Mouse (Mus musculus): ENCODE measurements around the gene Jun.

Gene Jun

DNA sequence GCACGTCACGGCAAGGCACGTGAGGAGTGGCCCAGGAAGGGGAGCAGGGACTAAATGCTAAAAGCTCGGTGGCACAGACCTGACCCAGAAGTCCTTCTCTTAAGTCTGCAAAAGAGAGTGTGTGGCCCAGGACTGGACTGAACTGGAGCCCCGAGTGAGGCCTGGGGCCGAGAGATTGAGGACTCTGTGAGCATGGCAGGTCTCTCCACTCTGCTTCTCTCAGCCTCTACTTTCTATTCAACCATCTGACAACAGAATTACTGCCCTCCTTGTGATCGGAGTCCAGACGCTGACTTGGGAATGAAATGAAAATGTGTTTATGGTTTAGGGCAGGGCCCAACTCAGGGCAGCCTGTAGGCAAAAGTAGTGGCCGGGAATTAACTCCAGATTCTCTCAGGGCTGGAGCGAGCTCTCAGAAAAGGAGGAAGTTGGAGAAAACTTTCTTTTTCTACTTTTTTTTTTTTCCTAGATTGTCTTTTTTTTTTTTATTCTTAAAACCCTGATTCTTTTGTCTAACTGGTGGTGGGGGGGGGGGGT is 21.3 kb upstream of the Jun start:
- DNase-seq (ENCODE audit: low spot score): no peak

- no peak for DNase-seq (ENCODE audit: low spot score)
Measured at GRCm38 (mm10) chr4:95070407-95070806, 18.4 kb upstream of the Jun start.

- no peak for DNase-seq (ENCODE audit: low spot score)
Measured at GRCm38 (mm10) chr4:95068045-95068948, 16.3 kb upstream of the Jun start.

- DNase-seq (ENCODE audit: low spot score): no peak
Measured at GRCm38 (mm10) chr4:95063609-95064210, 11.7 kb upstream of the Jun start.

- DNase-seq (ENCODE audit: low spot score): no peak
Measured at GRCm38 (mm10) chr4:95062873-95063272, 10.9 kb upstream of the Jun start.

GRCm38 (mm10) chr4:95057264-95057663 is 5.2 kb upstream of the Jun start:
- no peak for DNase-seq (ENCODE audit: low spot score)

- DNase-seq (ENCODE audit: low spot score): no peak
Measured at GRCm38 (mm10) chr4:95055276-95055675, 3.3 kb upstream of the Jun start.

DNA sequence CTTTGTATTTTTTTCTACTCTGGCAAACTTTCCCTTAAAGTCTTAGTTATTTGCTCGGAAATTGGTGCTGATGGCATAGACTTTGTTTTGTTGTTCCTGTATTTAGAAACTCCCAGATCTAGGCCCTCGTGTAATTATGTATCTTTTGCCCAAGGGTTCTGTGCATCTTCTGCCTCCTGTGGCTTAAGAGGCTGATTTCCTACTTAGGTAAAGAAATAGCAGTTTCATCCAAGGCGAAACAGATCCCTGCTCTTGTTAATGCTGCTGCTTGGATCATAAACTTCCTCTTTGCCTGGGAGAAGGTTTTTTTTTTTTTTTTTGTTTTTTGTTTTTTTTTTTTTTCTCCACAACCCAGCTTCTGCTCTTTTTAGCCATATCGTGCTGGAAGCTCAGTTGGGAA is 2.3 kb upstream of the Jun start:
- DNase-seq (ENCODE audit: low spot score): no peak

GRCm38 (mm10) chr4:95053791-95054117 is 1.7 kb upstream of the Jun start:
- DNase-seq (ENCODE audit: low spot score): peak; percentile 73

GRCm38 (mm10) chr4:95053041-95053790 is 1.2 kb upstream of the Jun start:
- DNase-seq (ENCODE audit: low spot score): peak; percentile 98

DNA sequence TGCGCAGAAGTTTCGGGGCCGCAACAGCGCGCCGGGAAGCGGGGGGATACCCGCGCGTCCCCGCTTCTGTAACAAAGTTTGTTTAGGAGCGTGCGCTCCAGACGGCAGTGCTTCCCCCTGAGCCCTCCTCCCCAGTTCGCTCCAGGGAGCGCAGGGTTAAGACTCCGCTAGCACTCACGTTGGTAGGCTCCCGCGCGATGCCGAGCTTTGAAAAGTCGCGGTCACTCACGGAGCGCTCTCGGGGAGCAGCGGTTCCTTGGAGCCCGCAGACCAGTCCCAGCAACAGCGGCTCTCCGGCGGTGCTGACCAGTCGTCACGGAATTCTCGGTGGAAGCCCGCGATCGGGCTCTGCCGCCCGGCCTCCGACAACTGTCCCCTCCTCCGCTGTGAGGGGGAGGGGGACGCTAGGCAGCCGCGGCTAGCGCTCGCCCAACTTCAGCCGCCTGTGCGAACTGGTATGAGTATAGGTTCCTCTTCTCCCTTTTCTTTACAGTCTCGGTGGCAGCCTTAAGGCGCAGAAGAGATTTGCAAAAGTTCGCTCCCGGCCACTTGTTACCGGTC is 631 bp downstream of the Jun start:
- peak; percentile 67 for DNase-seq (ENCODE audit: low spot score)

DNA sequence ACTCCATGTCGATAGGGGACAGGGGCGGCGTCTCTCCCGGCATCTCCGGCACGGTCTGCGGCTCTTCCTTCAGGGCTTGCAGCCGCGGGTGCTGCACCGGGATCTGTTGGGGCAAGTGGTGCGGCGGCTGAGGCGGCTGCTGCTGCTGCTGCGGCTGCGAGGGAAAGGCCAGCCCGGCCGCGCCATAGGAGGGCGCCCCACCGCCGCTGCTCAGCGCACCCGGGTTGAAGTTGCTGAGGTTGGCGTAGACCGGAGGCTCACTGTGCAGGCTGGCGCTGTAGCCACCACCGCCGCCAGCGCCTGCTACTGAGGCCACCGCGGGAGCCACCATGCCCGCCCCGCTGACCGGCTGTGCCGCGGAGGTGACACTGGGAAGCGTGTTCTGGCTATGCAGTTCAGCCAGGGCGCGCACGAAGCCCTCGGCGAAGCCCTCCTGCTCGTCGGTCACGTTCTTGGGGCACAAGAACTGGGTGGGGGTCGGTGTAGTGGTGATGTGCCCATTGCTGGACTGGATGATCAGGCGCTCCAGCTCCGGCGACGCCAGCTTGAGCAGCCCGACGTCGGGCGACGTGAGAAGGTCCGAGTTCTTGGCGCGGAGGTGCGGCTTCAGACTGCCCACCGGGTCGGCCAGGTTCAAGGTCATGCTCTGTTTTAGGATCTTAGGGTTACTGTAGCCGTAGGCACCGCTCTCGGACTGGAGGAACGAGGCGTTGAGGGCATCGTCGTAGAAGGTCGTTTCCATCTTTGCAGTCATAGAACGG is 1.3 kb downstream of the Jun start:
- DNase-seq (ENCODE audit: low spot score): peak; percentile 79

GRCm38 (mm10) chr4:95049884-95050517 is 2.0 kb downstream of the Jun start:
- DNase-seq (ENCODE audit: low spot score): peak; percentile 74

DNA sequence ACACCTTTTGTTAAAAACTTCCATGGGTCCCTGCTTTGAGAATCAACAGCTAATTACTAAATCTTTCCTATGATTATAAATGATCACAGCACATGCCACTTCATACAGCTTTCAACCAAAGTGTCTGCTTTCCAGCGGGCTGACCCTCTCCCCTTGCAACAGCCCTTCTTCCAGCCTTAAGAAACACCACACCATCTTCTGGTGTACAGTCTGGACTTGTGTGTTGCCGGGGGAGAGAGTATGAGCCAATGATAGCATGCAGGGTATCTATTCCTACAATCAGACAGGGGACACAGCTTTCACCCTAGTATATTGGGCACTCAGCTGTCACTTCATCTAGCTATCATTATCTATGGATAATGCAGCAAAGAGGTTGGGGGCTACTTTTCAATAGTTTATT is 2.9 kb downstream of the Jun start:
- DNase-seq (ENCODE audit: low spot score): no peak

DNA sequence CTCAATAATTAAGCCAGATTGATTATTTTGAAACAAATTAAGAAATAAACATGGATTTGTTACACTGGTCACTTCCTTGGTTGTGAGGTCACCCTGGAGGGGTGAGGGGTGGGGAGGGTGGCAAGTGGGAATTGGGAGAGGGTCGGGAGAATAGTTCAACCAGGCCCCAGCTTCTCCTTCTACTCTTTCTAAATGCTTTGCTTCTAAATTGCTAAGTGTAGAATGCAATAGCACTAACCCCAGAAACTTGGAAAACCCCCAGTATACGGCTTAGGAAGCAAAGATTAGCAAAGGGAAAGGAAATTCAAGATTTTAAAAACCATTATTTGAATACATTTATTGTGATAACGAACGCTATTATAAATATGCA is 3.3 kb downstream of the Jun start:
- DNase-seq (ENCODE audit: low spot score): no peak

DNA sequence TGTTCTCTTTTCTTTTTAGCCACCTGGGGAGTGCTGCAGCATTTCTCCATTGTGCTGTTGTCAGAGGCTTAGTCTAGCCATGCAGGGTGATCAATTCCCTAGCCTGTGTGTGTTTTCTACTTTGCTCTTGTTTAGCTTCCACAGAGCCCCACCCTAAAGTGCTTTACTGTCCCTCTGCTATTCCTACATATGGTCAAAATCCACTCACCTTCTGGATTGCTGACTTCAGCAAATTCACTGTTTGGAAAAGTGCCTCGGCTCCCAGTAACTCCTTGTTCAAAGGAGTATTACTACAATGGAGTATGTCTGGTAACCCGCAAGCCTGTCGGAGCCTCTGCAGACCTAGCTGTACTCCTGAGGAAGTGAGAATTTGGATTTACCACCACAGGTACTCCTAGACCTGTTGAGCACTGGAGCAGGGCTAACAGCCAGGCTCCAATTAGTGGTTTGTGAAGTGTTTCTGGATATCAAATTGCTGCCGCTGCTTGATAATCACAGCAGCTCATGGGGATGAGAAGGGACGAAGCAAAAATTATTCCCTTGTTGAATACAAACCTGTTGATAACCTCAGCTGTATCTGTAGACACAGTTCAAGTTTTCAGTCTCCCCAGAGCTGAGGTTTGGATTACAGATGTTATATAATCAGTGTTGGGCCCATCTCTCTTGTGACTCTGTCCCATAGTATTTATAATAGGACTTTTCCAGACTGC is 3.8 kb downstream of the Jun start:
- DNase-seq (ENCODE audit: low spot score): no peak

DNA sequence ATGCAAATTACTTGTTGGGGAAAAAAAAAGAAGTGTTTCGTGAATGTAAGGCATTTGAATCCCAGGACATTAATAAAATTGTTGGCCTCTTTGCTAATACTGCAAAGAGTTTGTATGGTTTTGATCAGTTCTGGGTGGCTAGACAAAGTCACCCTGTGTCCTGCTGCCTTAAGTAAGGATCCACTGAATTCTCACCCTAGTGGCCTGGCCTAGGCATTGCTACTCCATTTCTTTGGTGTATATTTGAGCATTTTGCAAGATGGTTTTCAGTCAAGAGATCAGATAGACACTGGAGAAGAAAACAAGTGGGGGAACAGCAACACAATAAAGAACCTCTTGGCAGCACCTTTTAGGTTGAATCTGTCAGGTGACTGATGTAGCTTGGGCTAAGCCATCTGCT is 6.9 kb downstream of the Jun start:
- DNase-seq (ENCODE audit: low spot score): no peak

DNA sequence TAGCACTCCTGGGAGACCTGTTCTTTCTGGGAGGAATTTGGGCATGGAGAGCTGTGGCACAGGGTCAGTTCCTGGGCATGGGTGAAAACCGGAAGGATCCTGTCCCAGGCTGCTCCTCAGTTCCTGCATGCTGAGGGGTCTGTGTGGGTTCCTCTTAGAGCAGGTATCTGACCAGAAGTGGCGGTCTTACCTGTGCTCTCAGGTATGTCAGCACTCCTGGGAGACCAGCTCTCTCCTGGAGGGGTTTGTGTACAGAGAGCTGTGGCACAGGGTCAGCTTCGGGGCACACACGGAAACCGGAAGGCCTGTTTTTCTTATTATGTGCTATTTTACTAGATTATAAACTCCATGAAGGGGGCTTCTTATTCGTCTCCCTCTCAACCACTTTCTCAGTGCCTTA is 7.3 kb downstream of the Jun start:
- DNase-seq (ENCODE audit: low spot score): no peak

DNA sequence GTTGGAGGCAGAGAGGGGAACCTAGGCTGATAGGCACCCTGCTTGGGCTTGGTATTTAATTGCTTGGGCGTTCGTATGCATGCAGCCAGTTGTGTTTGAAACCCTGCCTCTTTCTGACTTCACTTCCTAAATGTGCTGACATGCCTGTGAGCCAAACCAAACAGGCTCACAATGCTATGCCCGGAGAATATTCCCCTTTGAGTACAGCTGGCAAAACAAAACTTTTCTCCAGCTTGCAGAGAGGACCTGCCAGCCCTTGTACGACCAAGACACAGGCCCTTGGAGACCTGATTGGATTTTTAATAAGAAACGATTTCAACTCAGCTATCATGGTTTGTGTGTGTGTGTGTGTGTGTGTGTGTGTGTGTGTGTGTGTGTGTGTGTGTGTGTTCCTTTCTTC is 14.0 kb downstream of the Jun start:
- no peak for DNase-seq (ENCODE audit: low spot score)

GRCm38 (mm10) chr4:95031158-95031557 is 20.9 kb downstream of the Jun start:
- DNase-seq (ENCODE audit: low spot score): no peak

Measured in layer of hippocampus, adult 11-12 months (tissue).